Mouse (Mus musculus): ENCODE data around the gene Clip1. TPM values are rescaled to one million over a fixed set of nuclear protein-coding genes. Genes with fewer than 3 reads are reported as not detected.

Clip1 gene
- total RNA-seq, 1 experiment from 2014 or later: 149 TPM

DNA sequence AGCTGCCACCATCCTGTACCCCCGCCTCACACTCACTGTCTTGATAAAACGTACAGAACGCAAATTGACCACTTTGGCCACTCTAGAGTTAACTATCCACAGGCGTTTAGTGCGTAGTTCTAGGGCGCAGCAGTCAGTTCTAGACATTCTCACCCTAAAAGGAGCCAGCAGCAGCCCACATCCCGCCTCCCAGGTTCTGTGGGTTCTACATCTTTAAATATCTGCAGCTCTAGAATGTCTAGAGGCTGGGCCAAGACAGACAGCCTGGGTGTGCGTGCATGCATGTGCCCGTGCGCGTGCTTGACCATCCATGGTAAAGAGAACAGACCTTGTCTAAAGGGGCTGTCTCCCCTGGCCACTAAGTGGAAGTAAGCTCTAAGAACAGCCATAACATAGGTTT is 123.3 kb downstream of the Clip1 start:
- no peak for ATAC-seq (replicated peaks in 1 of 2; ENCODE audit: insufficient read depth in 1 of 2, low FRiP score in 2 of 2, low TSS enrichment in 1 of 2, low read depth in 1 of 2, poor library complexity in 2 of 2, severe bottlenecking in 2 of 2)

DNA sequence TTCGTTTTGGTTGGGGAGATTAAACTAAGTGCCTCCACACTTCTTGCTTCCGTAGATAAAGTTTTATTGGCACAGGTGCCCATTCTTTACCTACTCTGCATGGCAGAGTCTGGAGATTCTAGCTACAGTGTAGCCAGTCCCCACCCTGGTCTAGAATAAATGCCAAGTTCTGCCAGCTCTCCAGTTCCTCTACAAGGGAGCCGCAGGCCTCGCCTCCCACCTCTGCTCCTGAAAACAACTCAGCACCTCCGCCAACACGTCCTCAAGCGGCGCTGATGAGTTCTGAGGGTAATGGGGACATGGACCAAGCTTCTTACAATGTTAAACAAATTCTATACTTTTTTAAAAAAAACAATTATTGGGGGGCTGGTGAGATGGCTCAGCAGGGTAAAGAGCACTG is 124.8 kb downstream of the Clip1 start:
- ATAC-seq (replicated peaks in 1 of 2; ENCODE audit: insufficient read depth in 1 of 2, low FRiP score in 2 of 2, low TSS enrichment in 1 of 2, low read depth in 1 of 2, poor library complexity in 2 of 2, severe bottlenecking in 2 of 2): no peak

DNA sequence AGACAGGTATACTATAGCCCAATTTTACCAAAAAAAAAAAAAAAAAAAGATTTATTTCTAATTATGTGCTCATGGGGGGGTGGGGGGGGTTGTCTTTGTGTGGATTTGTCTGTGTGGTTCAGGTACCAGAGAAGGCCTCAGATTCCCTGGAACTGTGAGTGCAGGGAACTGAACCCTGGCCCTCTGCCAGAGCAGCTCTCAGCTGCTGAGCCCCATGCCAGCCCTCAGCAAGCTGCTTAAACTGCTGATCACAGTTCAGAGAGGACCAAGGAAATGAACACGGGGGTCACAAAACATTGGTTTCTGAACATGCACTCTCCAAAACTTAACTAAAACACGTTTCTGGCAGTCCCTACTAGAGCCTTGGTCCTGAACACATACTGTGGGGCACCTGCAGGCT is 128.0 kb downstream of the Clip1 start:
- no peak for ATAC-seq (replicated peaks in 1 of 2; ENCODE audit: insufficient read depth in 1 of 2, low FRiP score in 2 of 2, low TSS enrichment in 1 of 2, low read depth in 1 of 2, poor library complexity in 2 of 2, severe bottlenecking in 2 of 2)

DNA sequence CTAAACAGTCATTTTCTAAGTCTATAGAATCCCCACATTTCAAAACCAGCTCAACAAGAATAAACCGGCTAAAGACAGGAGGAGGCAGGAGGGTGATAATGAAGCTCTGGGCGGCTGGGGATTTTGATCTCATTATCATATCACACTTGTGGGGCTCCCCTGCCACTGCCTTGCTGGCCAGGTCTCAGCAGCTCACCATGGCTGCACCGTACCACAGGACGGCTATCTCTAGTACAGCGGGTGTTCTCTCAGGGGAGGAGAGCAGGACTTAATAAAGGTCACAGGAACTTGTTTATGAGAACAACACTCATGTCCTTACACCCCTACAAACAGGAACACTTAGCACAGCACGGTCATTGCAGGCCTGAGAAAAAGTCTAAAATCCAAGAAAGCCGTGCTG is 128.7 kb downstream of the Clip1 start:
- no peak; a peak in 1 of 4 replicates for ATAC-seq (replicated peaks in 1 of 2; ENCODE audit: insufficient read depth in 1 of 2, low FRiP score in 2 of 2, low TSS enrichment in 1 of 2, low read depth in 1 of 2, poor library complexity in 2 of 2, severe bottlenecking in 2 of 2)

DNA sequence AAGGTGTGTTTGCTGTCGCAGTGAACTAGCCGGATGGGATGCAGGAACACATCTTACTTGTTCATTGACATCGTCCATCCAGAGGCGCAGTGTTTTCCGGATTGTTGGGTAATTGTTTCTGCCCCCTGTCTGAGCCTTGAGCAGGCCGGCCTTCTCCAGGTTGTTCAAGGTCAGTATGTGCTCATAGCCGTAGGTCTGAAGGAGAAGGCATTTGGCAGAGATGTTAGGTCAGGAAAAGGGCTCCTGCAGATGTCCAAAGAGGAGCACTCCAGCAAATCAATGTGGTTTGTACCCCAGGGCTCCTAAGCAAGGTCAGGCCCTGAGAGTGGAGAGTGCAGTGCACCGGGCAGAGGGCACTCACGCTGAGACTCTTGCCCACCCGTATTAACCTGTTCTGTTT is 150.6 kb downstream of the Clip1 start:
- ATAC-seq (replicated peaks in 1 of 2; ENCODE audit: insufficient read depth in 1 of 2, low FRiP score in 2 of 2, low TSS enrichment in 1 of 2, low read depth in 1 of 2, poor library complexity in 2 of 2, severe bottlenecking in 2 of 2): no peak

DNA sequence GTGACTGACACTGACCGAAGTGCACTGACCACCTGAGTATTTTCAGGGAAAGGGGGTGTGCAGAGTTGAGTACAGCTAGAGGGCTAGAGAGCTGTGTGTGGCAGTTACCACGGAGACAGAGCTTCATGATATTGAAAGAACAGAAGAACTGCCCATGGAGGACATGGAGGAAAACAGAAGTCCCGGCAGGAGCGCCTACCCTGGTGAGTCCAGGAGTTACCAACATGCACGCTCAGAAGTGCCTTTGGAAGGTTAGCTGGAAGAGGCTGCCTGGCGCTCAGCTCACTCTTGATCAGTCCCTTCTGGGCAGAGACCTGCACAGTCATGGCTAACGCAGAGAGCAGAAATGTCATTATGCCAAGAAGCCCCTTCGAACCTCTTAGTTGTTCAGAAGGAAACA is 154.4 kb downstream of the Clip1 start:
- no peak for ATAC-seq (replicated peaks in 1 of 2; ENCODE audit: insufficient read depth in 1 of 2, low FRiP score in 2 of 2, low TSS enrichment in 1 of 2, low read depth in 1 of 2, poor library complexity in 2 of 2, severe bottlenecking in 2 of 2)

DNA sequence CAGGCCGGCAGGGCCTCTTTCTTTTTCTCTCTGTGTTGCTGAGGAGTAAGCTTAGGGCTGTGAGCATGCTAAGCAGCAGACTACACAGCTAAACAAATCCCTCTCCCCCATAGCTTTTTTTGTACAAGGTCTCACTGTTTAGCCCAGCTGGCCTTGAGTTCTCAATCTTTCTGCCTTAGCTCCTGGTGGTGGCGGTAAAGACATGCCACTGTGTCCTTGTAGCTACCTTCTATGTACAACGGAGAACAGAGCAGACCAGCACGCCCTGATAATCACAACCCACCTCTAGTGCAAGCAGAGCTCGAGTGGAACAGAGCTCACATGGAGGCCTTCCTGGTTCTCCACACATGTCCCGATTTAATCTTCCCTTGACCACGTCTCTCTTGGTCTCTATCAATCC is 155.8 kb downstream of the Clip1 start:
- no peak for ATAC-seq (replicated peaks in 1 of 2; ENCODE audit: insufficient read depth in 1 of 2, low FRiP score in 2 of 2, low TSS enrichment in 1 of 2, low read depth in 1 of 2, poor library complexity in 2 of 2, severe bottlenecking in 2 of 2)

Other genes with a start within 250 kb of the Clip1 start
- gene Lrrc43, start 195.3 kb downstream of the Clip1 start, total RNA-seq (2017): not detected in 2 replicates
- not detected in 2 replicates for gene Il31, start 195.1 kb downstream of the Clip1 start, total RNA-seq (2017)
- gene B3gnt4, start 174.2 kb downstream of the Clip1 start, total RNA-seq (2017): 0.25 TPM in 1 of 2 replicates, not detected in the other
- gene Diablo, start 160.4 kb downstream of the Clip1 start, total RNA-seq (2017): 58.4 and 69.0 TPM in 2 replicates
- not detected in 2 replicates for gene Gm49027, start 159.1 kb downstream of the Clip1 start, total RNA-seq (2017)
- 19.9 and 21.8 TPM in 2 replicates for gene Vps33a, start 111.6 kb downstream of the Clip1 start, total RNA-seq (2017)
- gene Zcchc8, start 36.5 kb upstream of the Clip1 start, total RNA-seq (2017): 95.3 and 116 TPM in 2 replicates
- gene Rsrc2, start 64.8 kb upstream of the Clip1 start, total RNA-seq (2017): 376 and 381 TPM in 2 replicates
- gene Kntc1, start 65.1 kb upstream of the Clip1 start, total RNA-seq (2017): 37.5 and 38.5 TPM in 2 replicates
- gene Hcar2, start 180.9 kb upstream of the Clip1 start, total RNA-seq (2017): 9.5 and 10.4 TPM in 2 replicates
- gene Hcar1, start 195.4 kb upstream of the Clip1 start, total RNA-seq (2017): not detected in 2 replicates
- 79.2 and 86.1 TPM in 2 replicates for gene Denr, start 222.6 kb upstream of the Clip1 start, total RNA-seq (2017)
- gene Gm43518, start 242.8 kb upstream of the Clip1 start, total RNA-seq (2017): 2.9 and 4.6 TPM in 2 replicates
- 4.9 and 6.2 TPM in 2 replicates for gene Ccdc62, start 246.1 kb upstream of the Clip1 start, total RNA-seq (2017)